Mouse (Mus musculus) kidney, postnatal 36 days (tissue): ENCODE data around the gene Folr2.

Experiments
- DNase-seq, 2 experiments: peaks; one replicate each; pipeline ENCODE4 v3.0.0; 2021 to 2022; ENCODE audit warnings: mixed read lengths in 2 of 2

Folr2 gene

DNA sequence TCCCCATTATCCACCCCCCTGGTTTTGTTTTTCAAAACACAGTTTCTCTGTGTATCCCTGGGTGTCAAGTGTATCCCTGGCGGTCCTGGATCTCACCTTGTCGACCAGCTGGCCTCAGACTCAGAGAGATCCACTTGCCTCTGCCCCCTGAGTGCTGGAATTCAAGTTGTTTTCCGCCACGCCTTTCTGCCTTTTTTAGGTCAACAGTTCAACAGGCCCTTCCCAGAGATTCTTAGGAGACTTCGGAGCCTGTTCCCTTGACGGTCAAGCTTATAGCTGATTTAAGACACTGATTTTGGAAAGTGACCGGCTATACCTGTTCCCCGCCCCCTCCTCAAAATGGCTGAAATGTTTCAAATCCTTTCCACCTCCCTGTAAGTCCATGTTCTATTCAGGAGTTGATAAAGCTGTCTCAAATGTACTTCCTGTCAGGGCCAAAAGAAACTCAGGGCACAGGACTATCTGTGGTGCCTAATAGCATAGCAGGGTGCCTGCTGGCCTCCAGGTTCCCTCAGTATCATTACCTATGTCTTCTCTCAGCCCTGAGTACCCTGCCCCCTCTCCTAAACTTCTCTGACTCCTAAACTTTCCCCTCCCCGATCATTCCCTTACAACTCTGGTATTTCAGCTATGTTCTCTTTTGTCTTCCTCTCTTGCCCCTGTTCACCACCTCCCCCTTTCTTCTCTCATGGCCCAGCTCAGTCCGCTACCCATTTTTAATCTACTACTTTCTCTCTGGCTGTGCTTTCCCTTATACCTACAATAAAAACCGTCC is 9.7 kb upstream of the Folr2 start:
- DNase-seq, result peak; percentile 40 to 42

DNA sequence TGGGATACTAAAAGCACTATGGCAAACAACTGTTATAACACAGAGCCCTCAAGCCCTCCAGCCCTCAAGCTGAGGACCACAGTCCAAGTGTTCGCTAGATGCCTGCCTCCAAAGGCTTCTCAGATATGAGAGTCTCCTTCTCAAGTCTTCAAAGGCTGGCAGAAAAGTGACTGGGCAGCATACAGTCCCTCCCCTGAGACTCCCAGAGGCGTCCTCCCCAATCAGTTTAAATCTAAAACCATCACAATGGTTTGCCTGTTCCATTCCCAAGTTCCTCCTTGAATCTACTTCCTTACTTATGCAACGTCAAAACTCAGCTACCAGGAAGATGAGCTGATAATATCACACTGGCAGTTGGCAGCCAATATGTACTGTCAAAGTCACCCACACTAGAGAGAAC is 6.4 kb upstream of the Folr2 start, which contains the start of gene Anapc15:
Anapc15 (plus strand) TSS at position 301 of the 400 bp plus-strand sequence.
- no peak for DNase-seq

- DNase-seq, result no peak
Observed at GRCm38 (mm10) chr7:101862291-101862690, 5.3 kb upstream of the Folr2 start.

DNA sequence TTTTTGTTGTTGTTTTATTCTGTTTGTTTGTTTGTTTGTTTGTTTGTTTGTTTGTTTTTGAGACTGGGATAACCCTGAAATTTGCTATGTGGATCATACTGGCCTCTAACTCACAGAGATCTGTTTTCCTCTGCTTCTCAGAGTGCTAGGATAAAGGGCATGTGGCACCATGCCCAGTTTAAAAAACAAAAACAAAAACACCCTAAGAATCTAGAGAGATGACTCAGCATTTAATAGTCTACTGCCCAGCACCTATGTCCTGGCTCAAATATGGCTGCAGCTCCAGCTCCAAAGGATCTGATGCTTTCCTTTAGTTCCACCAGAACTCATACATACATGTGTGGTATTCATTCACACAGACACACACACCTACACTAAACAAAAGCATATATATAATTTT is 4.0 kb upstream of the Folr2 start:
- DNase-seq, result peak; percentile 71 to 80

DNA sequence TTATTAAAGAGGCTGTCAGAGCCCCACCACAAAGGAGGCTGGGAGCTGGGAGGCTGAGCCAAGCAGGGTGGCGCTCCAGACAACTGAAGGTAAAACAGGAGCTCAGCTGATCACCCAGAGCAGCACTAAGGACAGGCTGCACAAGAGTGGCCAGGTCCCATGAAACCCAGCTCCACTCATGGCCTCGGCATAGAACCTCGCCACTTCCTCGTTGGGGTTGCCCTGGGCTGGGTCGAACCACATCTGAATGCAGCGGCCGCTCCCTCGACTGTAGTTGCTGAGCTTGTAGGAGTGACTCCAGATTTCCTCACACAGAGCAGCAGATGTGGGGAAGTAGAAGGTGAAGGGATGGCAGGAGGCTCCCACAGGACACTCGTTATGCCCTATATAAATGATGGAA is 1.4 kb upstream of the Folr2 start:
- DNase-seq, result no peak

- no peak for DNase-seq
Observed at GRCm38 (mm10) chr7:101853816-101854215, 3.2 kb downstream of the Folr2 start.

- DNase-seq, result peak; percentile 31 to 60
Observed at GRCm38 (mm10) chr7:101852846-101853245, 4.1 kb downstream of the Folr2 start.

- DNase-seq, result no peak
Observed at GRCm38 (mm10) chr7:101851689-101852088, 5.3 kb downstream of the Folr2 start.

DNA sequence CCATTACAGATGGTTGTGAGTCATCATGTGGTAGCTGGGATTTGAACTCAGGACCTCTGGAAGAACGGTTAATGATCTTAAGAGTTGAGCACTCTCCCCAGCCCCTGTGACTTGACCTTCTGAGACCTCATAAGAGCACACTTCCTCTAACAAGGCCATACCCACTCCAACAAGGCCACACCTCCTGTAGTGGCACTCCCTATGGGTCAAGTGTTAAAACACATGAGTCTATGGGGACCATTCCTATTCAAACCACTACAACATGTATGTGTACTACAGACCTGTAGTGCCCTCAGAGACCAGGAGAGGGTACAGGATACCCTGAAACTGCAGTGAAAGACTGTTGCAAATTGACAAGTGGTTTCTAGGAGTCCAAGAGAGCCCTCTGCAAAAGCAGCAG is 9.1 kb downstream of the Folr2 start:
- DNase-seq, result no peak

DNA sequence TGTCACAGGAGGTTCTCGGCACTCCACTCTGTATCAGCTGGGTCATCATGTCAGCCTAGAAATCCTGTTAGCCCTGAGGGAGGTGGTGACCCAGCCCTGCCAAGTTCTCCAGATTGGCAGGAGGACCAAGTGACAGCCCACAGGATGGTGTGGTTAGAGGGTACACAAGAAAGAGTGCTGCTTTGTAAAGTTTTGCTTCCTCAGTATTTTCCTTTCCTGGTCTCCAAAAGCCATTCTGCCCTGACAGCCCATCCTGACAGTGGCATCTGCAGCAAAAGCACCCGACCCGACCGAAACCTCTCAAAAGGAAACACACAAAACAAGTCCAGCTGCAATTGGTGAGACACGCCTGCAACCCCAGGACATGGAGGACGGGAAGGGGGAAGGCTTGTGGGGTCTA is 12.8 kb downstream of the Folr2 start:
- DNase-seq, result no peak

- DNase-seq, result peak; percentile 98
Observed at GRCm38 (mm10) chr7:101837606-101838471, 19.2 kb downstream of the Folr2 start, which contains the start of gene Inppl1. Inppl1 (minus strand) TSS chr7:101838229.

DNA sequence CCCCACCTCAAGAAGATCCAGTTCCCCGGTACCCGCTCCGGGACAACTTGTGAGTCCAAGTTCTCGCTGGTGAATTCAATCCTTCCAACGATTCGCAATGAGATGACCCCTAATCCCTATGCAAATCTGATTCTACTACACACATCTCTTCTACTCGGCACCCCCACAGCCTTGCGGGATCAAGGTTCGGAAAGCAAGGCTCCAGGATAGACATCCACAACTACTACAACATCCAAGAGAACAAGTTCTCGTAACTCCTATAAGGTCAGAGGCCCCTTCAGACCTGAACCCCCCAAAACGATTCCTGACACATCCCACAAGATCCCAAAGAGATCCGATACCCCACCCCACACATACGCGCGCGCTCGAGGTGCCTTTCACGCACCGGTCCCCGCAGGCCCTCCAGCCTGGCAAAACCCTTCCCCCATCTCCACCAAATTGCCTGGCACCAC is 19.8 kb downstream of the Folr2 start:
- DNase-seq, result peak in 1 of 2 experiments; percentile 37

DNA sequence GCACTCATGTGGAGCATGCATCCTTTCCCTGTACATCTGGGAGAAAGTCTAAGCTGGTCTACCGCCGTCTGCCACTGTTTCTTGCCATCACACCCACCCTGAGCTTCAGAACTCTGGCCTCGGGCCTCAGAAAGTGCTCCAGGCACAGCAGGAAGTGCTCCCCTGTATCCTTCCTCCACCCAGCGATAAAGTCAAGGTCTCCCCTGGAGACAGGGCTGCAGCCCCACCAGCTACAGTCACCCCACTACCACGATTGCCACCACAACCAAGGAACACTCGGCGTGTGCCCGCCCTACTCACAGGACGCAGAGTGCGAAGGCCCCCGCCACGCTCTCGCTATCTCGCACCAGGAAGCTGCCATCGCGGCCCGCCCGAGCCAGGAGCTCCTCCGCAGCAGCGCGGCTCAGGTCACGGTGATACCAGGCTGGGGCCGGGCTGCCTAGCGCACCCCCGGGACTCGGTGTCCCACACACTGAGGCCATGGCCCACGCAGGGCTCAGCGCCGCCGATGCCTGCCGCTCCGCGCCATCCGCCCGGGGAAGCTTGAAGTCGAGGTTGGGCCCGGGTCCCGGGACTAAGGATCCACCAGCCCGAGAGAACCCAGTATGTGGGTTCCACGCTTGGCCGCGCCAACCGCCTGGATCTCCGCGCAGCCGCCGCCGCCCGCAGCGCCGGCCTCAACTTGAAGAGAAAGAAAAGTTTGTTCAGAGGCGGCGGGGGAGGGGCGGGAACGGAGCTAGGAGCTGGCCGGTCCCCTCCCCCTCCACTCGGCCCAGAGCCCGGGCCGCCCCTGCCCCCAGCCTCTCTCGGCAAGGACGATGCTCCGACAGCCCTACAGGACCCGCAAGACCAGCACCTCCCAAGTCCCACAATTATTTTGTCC is 20.5 kb downstream of the Folr2 start:
- peak; percentile 70 to 91 for DNase-seq

- no peak for DNase-seq
Observed at GRCm38 (mm10) chr7:101835457-101836109, 21.4 kb downstream of the Folr2 start.

DNA sequence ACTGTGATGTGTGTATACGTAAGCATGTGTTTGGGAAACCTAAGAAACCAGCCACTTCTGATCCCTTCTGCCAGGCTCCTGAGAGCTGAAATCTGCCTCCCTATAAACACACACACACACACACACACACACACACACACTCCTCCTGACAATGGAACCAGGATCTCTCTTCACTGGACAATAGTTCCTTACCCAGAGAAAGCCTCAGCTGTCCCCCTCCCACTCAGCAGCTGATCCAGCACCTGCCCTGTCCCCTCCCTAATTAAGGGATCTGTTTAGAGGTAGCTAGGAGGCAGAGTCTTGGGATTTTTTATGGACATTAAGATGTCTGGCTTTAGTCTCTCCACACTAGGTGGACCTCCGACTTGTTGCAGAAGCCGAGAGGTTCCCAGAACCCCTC is 22.1 kb downstream of the Folr2 start:
- DNase-seq, result no peak

DNA sequence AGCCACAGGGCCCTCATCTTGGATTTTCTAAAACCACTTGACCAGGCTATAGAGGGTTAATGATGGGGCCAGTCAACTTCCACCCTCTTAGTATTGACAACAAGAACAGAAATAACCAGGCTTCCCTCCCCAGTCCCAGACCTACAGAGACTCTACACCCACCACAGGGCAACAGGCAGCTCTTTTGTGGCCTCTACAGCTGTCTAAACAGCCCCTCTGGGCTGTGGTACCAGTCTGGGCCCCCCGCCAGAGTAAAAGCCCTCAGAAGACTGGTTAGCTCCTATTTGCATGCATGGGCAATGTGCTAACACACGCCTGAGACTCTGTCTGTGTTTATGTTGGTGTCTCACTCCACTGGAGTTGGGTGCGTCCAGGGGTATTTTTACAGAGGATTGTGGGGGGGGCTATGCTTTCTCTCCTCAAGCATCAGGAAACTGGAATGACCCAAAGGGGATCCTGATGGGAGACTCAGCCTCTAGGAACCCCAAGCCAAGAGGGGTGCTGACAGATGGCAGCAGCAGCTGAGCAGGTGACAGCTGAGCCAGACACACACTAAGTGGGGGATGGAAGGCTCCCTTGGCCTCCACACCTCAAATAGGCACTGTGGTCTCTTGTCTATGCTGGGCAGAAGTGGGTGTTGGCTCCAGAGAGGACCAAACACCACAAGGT is 22.9 kb downstream of the Folr2 start:
- no peak for DNase-seq

- no peak for DNase-seq
Observed at GRCm38 (mm10) chr7:101833352-101833751, 23.6 kb downstream of the Folr2 start.

GRCm38 (mm10) chr7:101832372-101832771 is 24.6 kb downstream of the Folr2 start:
- no peak for DNase-seq

DNA sequence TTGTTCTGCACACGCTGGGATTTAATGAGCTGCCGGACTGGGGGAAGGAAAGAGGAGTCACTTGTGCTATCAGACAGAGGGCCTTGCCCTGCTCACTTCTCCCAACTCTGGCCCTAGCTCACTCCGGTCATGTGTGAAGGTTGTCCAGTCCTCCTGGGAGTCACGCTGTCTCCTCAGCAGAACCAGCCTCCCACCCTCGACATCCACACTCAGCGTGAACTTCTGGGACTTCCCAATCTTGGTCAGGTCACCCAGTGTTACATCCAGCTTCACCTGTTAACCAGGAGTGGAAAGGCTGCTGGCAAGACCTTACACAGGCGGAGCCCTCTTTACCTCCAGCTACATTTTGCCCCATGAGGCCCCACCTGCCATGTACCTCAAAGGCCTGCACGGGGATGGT is 25.6 kb downstream of the Folr2 start:
- no peak for DNase-seq

GRCm38 (mm10) chr7:101830373-101830772 is 26.6 kb downstream of the Folr2 start:
- no peak for DNase-seq
